Mouse (Mus musculus): Measurements from ENCODE around the gene Gm11037. TPM values are rescaled to one million over a fixed set of nuclear protein-coding genes. Genes with fewer than 3 reads are reported as not detected.

The Gm11037 gene
- not detected in 2 replicates for polyA plus RNA-seq (2015; fragmentation: Nextera tagmentation; extraction: Ambion mirVana)

GRCm38 (mm10) chr2:131132930-131133547 lies at the start of gene Gm11037:
Gm11037 (plus strand) TSS chr2:131133497.

GRCm38 (mm10) chr2:131086667-131087390 lies 46.5 kb upstream of the Gm11037 start, which contains the start of gene Siglec1:
Siglec1 (minus strand) TSS chr2:131086765.

DNA sequence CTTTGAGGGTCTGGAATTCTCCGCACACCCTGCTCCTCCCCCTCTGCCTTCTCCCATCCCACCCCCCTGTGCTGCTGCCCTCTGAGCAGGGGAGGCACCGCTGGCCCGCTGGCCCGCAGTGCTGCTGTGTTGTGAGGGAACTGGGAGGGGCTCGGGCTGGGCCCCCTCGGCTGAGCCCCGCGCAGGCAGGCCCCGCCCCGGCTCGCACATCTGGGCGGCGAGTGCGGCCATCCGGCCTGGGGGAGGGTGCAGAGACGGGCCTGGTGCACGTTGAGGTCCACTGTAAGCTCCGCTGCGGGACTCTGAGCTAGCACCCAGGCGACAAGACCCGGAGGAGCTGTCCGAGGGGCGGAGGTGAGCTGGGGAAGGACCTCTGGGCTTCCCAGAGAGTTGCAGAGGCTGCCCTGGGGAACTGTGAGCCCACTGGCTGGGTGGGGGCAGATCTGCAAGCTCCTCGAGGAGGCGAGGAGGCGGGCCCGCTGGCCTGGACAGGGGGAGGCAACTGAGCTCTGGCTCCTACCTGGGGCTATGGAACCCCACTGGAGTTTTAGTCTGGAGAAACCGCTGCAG lies 6.1 kb upstream of the Gm11037 start, which contains the start of gene Hspa12b:
TSS of gene Hspa12b (plus strand) at position 120 of the 570 bp plus-strand sequence.

DNA sequence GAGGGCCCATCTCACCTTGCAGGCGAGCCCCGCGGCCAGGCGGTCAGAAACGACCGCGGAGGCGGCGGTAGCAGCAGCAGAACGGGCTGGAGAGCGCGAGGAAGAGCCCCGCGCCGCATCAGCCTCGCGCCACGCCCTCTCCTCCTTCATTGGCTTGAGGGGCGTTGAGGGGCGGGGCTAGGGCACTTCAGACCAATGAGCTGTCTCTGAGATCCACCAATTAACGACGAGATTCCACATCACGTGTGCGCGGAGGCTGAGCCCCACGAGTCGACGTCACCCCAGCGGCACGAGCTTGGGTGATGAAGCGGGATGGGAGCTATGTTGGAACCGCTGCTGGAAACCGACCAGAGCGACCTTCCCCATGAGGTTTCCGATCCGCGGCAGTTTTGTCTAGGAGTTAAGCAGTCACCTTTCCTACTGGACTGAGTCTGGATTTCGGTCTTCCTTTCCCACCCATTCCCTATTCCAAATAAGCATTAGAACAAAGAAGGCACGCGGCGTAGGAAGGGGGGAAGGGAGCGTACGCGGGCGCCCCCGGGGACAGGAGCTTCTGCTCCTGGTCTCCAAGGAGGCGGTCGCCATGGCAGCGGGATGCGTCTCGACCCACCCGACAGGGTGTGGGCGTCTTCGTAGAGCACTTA lies 26.8 kb downstream of the Gm11037 start, which contains the start of gene 1700037H04Rik:
TSS of gene 1700037H04Rik (minus strand) at position 144 of the 644 bp plus-strand sequence.

GRCm38 (mm10) chr2:131179990-131180587 lies 46.8 kb downstream of the Gm11037 start, which contains the start of gene Cenpb:
Cenpb (minus strand) TSS chr2:131180067.

Other genes with a start within 250 kb of the Gm11037 start
- 51.6 and 56.1 TPM in 2 replicates for gene 4930402H24Rik, start 227.1 kb upstream of the Gm11037 start, polyA plus RNA-seq (2015; fragmentation: Nextera tagmentation; extraction: Ambion mirVana)
- 13.2 and 14.3 TPM in 2 replicates for gene Atrn, start 227.0 kb upstream of the Gm11037 start, polyA plus RNA-seq (2015; fragmentation: Nextera tagmentation; extraction: Ambion mirVana)
- gene Gfra4, start 90.4 kb upstream of the Gm11037 start, polyA plus RNA-seq (2015; fragmentation: Nextera tagmentation; extraction: Ambion mirVana) = 71.0 and 82.5 TPM in 2 replicates
- 2.9 and 4.2 TPM in 2 replicates for gene Adam33, start 69.7 kb upstream of the Gm11037 start, polyA plus RNA-seq (2015; fragmentation: Nextera tagmentation; extraction: Ambion mirVana)
- gene Siglec1, start 46.7 kb upstream of the Gm11037 start, polyA plus RNA-seq (2015; fragmentation: Nextera tagmentation; extraction: Ambion mirVana) = 0.37 and 0.43 TPM in 2 replicates
- 4.4 and 5.4 TPM in 2 replicates for gene Hspa12b, start 6.2 kb upstream of the Gm11037 start, polyA plus RNA-seq (2015; fragmentation: Nextera tagmentation; extraction: Ambion mirVana)
- gene 1700037H04Rik, start 26.6 kb downstream of the Gm11037 start, polyA plus RNA-seq (2015; fragmentation: Nextera tagmentation; extraction: Ambion mirVana) = 83.6 and 85.1 TPM in 2 replicates
- gene Cenpb, start 46.6 kb downstream of the Gm11037 start, polyA plus RNA-seq (2015; fragmentation: Nextera tagmentation; extraction: Ambion mirVana) = 14.7 and 16.1 TPM in 2 replicates
- gene Cdc25b, start 53.5 kb downstream of the Gm11037 start, polyA plus RNA-seq (2015; fragmentation: Nextera tagmentation; extraction: Ambion mirVana) = 16.1 and 17.3 TPM in 2 replicates
- 6.7 and 7.4 TPM in 2 replicates for gene Spef1, start 53.8 kb downstream of the Gm11037 start, polyA plus RNA-seq (2015; fragmentation: Nextera tagmentation; extraction: Ambion mirVana)
- 34.8 and 37.2 TPM in 2 replicates for gene Ap5s1, start 73.6 kb downstream of the Gm11037 start, polyA plus RNA-seq (2015; fragmentation: Nextera tagmentation; extraction: Ambion mirVana)
- 8.2 and 8.6 TPM in 2 replicates for gene Mavs, start 100.6 kb downstream of the Gm11037 start, polyA plus RNA-seq (2015; fragmentation: Nextera tagmentation; extraction: Ambion mirVana)
- 25.6 and 27.7 TPM in 2 replicates for gene Pank2, start 129.0 kb downstream of the Gm11037 start, polyA plus RNA-seq (2015; fragmentation: Nextera tagmentation; extraction: Ambion mirVana)
- 9.3 and 10.3 TPM in 2 replicates for gene Rnf24, start 219.4 kb downstream of the Gm11037 start, polyA plus RNA-seq (2015; fragmentation: Nextera tagmentation; extraction: Ambion mirVana)

Measured in neural tube, postnatal 0 days (tissue).